Mouse (Mus musculus): ENCODE results near the gene Rnf114. TPM values are rescaled to one million over a fixed set of nuclear protein-coding genes. Genes with fewer than 3 reads are reported as not detected.
A peak's percentile ranks its signal among the peaks of the same experiment; 100 is the strongest.

Rnf114 gene
- polyA plus RNA-seq, 1 experiment from 2014 or later = 150 TPM

- peaks cover 16% of the 10 kb centered on the region for H3K36me3 ChIP-seq (ENCODE audit: control insufficient read depth, insufficient read depth, low read length)
- no peak overlapping the region for H3K27ac ChIP-seq (ENCODE audit: low read depth, low read length)
- no peak overlapping the region for H3K9ac ChIP-seq (ENCODE audit: low read length)
- H3K4me1 ChIP-seq (ENCODE audit: control insufficient read depth, insufficient read depth, low read length) = no peaks in the 10 kb centered on the region
- no peak overlapping the region for H3K4me2 ChIP-seq
- no peak for ATAC-seq (ENCODE audit: low FRiP score)
- 93% methylated on average over 5 of the region's 5 CpGs for WGBS
- DNase-seq (ENCODE audit: low spot score, missing footprints) = no peak
- no peaks in the 10 kb centered on the region for H3K27me3 ChIP-seq (ENCODE audit: control insufficient read depth, insufficient read depth, low read length)
- H3K4me3 ChIP-seq (ENCODE audit: low read depth, low read length) = no peak overlapping the region
- H3K9me3 ChIP-seq (ENCODE audit: control insufficient read depth, low read length) = no peaks in the 10 kb centered on the region
These were observed 36.0 kb upstream of the Rnf114 start for GRCm38 (mm10) chr2:167456361-167457020.

GRCm38 (mm10) chr2:167457213-167457612 lies 35.2 kb upstream of the Rnf114 start:
- Histone ChIP-seq H3K27me3 (ENCODE audit: control insufficient read depth, insufficient read depth, low read length) (no peaks in the 10 kb centered on the region), H3K36me3 (ENCODE audit: control insufficient read depth, insufficient read depth, low read length) (peaks cover 16% of the 10 kb centered on the region), H3K27ac (ENCODE audit: low read depth, low read length) (no peak overlapping the region), H3K9ac (ENCODE audit: low read length) (no peak overlapping the region), H3K4me3 (ENCODE audit: low read depth, low read length) (no peak overlapping the region), H3K4me1 (ENCODE audit: control insufficient read depth, insufficient read depth, low read length) (no peaks in the 10 kb centered on the region), H3K4me2 (no peak overlapping the region), H3K9me3 (ENCODE audit: control insufficient read depth, low read length) (no peaks in the 10 kb centered on the region)
- DNase-seq (ENCODE audit: low spot score, missing footprints) (no peak), ATAC-seq (ENCODE audit: low FRiP score) (no peak)
- 94% methylated on average over 9 of the region's 9 CpGs for WGBS

GRCm38 (mm10) chr2:167458548-167458947 lies 33.9 kb upstream of the Rnf114 start:
- DNase-seq (ENCODE audit: low spot score, missing footprints) = no peak
- WGBS = 94% methylated on average over 3 of the region's 3 CpGs
- H3K9ac ChIP-seq (ENCODE audit: low read length) = no peak overlapping the region
- no peak overlapping the region for H3K27ac ChIP-seq (ENCODE audit: low read depth, low read length)
- ATAC-seq (ENCODE audit: low FRiP score) = no peak
- H3K27me3 ChIP-seq (ENCODE audit: control insufficient read depth, insufficient read depth, low read length) = no peaks in the 10 kb centered on the region
- no peak overlapping the region for H3K4me3 ChIP-seq (ENCODE audit: low read depth, low read length)
- no peak overlapping the region for H3K4me2 ChIP-seq
- H3K4me1 ChIP-seq (ENCODE audit: control insufficient read depth, insufficient read depth, low read length) = no peaks in the 10 kb centered on the region
- H3K9me3 ChIP-seq (ENCODE audit: control insufficient read depth, low read length) = no peaks in the 10 kb centered on the region
- H3K36me3 ChIP-seq (ENCODE audit: control insufficient read depth, insufficient read depth, low read length) = peaks cover 15% of the 10 kb centered on the region

GRCm38 (mm10) chr2:167459071-167459865 lies 33.2 kb upstream of the Rnf114 start:
- 92% methylated on average over 6 of the region's 6 CpGs for WGBS
- Histone ChIP-seq H3K27ac (ENCODE audit: low read depth, low read length) (no peak overlapping the region), H3K9ac (ENCODE audit: low read length) (no peak overlapping the region), H3K4me2 (no peak overlapping the region), H3K36me3 (ENCODE audit: control insufficient read depth, insufficient read depth, low read length) (peaks cover 13% of the 10 kb centered on the region), H3K9me3 (ENCODE audit: control insufficient read depth, low read length) (no peaks in the 10 kb centered on the region), H3K4me3 (ENCODE audit: low read depth, low read length) (no peak overlapping the region), H3K4me1 (ENCODE audit: control insufficient read depth, insufficient read depth, low read length) (no peaks in the 10 kb centered on the region), H3K27me3 (ENCODE audit: control insufficient read depth, insufficient read depth, low read length) (no peaks in the 10 kb centered on the region)
- DNase-seq (ENCODE audit: low spot score, missing footprints) (no peak), ATAC-seq (ENCODE audit: low FRiP score) (no peak)

- Histone ChIP-seq H3K27ac (ENCODE audit: low read depth, low read length) (no peak overlapping the region), H3K9ac (ENCODE audit: low read length) (no peak overlapping the region), H3K27me3 (ENCODE audit: control insufficient read depth, insufficient read depth, low read length) (no peaks in the 10 kb centered on the region), H3K4me3 (ENCODE audit: low read depth, low read length) (no peak overlapping the region), H3K4me1 (ENCODE audit: control insufficient read depth, insufficient read depth, low read length) (no peaks in the 10 kb centered on the region), H3K4me2 (no peak overlapping the region), H3K9me3 (ENCODE audit: control insufficient read depth, low read length) (no peaks in the 10 kb centered on the region), H3K36me3 (ENCODE audit: control insufficient read depth, insufficient read depth, low read length) (peaks cover 7% of the 10 kb centered on the region)
- peak; percentile 55; the same call in 1 of the 2 replicates for ATAC-seq (ENCODE audit: low FRiP score)
- WGBS = 57% methylated on average over 6 of the region's 6 CpGs
- peak; percentile 90 for DNase-seq (ENCODE audit: low spot score, missing footprints)
These were observed 29.5 kb upstream of the Rnf114 start for GRCm38 (mm10) chr2:167462954-167463353.

GRCm38 (mm10) chr2:167463802-167464201 lies 28.6 kb upstream of the Rnf114 start:
- Histone ChIP-seq H3K9ac (ENCODE audit: low read length) (no peak overlapping the region), H3K27ac (ENCODE audit: low read depth, low read length) (no peak overlapping the region), H3K4me2 (no peak overlapping the region), H3K9me3 (ENCODE audit: control insufficient read depth, low read length) (no peaks in the 10 kb centered on the region), H3K27me3 (ENCODE audit: control insufficient read depth, insufficient read depth, low read length) (no peaks in the 10 kb centered on the region), H3K4me1 (ENCODE audit: control insufficient read depth, insufficient read depth, low read length) (no peaks in the 10 kb centered on the region), H3K36me3 (ENCODE audit: control insufficient read depth, insufficient read depth, low read length) (peaks cover 8% of the 10 kb centered on the region), H3K4me3 (ENCODE audit: low read depth, low read length) (no peak overlapping the region)
- DNase-seq (ENCODE audit: low spot score, missing footprints) (no peak), ATAC-seq (ENCODE audit: low FRiP score) (no peak)
- 92% methylated on average over 5 of the region's 5 CpGs for WGBS

GRCm38 (mm10) chr2:167465951-167466350 lies 26.5 kb upstream of the Rnf114 start:
- no peak overlapping the region for H3K4me3 ChIP-seq (ENCODE audit: low read depth, low read length)
- H3K4me1 ChIP-seq (ENCODE audit: control insufficient read depth, insufficient read depth, low read length) = no peaks in the 10 kb centered on the region
- no peak for DNase-seq (ENCODE audit: low spot score, missing footprints)
- H3K27me3 ChIP-seq (ENCODE audit: control insufficient read depth, insufficient read depth, low read length) = no peaks in the 10 kb centered on the region
- no peaks in the 10 kb centered on the region for H3K9me3 ChIP-seq (ENCODE audit: control insufficient read depth, low read length)
- no peak for ATAC-seq (ENCODE audit: low FRiP score)
- no peak overlapping the region for H3K9ac ChIP-seq (ENCODE audit: low read length)
- H3K36me3 ChIP-seq (ENCODE audit: control insufficient read depth, insufficient read depth, low read length) = peaks cover 12% of the 10 kb centered on the region
- 81% methylated on average over 3 of the region's 3 CpGs for WGBS
- H3K27ac ChIP-seq (ENCODE audit: low read depth, low read length) = no peak overlapping the region
- H3K4me2 ChIP-seq = no peak overlapping the region

GRCm38 (mm10) chr2:167467214-167467613 lies 25.2 kb upstream of the Rnf114 start:
- peaks cover 19% of the 10 kb centered on the region for H3K36me3 ChIP-seq (ENCODE audit: control insufficient read depth, insufficient read depth, low read length)
- H3K9ac ChIP-seq (ENCODE audit: low read length) = no peak overlapping the region
- no peak overlapping the region for H3K4me2 ChIP-seq
- WGBS = 84% methylated on average over 5 of the region's 5 CpGs
- no peak overlapping the region for H3K27ac ChIP-seq (ENCODE audit: low read depth, low read length)
- H3K27me3 ChIP-seq (ENCODE audit: control insufficient read depth, insufficient read depth, low read length) = no peaks in the 10 kb centered on the region
- no peak overlapping the region for H3K4me3 ChIP-seq (ENCODE audit: low read depth, low read length)
- no peaks in the 10 kb centered on the region for H3K4me1 ChIP-seq (ENCODE audit: control insufficient read depth, insufficient read depth, low read length)
- no peaks in the 10 kb centered on the region for H3K9me3 ChIP-seq (ENCODE audit: control insufficient read depth, low read length)
- DNase-seq (ENCODE audit: low spot score, missing footprints) (no peak), ATAC-seq (ENCODE audit: low FRiP score) (no peak)

- Histone ChIP-seq H3K27me3 (ENCODE audit: control insufficient read depth, insufficient read depth, low read length) (no peaks in the 10 kb centered on the region), H3K36me3 (ENCODE audit: control insufficient read depth, insufficient read depth, low read length) (peaks cover 25% of the 10 kb centered on the region), H3K27ac (ENCODE audit: low read depth, low read length) (no peak overlapping the region), H3K9me3 (ENCODE audit: control insufficient read depth, low read length) (no peaks in the 10 kb centered on the region), H3K4me1 (ENCODE audit: control insufficient read depth, insufficient read depth, low read length) (no peaks in the 10 kb centered on the region), H3K4me2 (no peak overlapping the region), H3K9ac (ENCODE audit: low read length) (no peak overlapping the region), H3K4me3 (ENCODE audit: low read depth, low read length) (no peak overlapping the region)
- 89% methylated on average over 6 of the region's 6 CpGs for WGBS
- ATAC-seq (ENCODE audit: low FRiP score) (no peak), DNase-seq (ENCODE audit: low spot score, missing footprints) (no peak)
These were observed 24.0 kb upstream of the Rnf114 start for GRCm38 (mm10) chr2:167468444-167468843.

Data from midbrain, embryonic 11.5 days (tissue).